ENCODE assay signal across 8 mouse cellular contexts in genomic region chr6:18031509-18032010, GRCm38 (mm10). TPM values are rescaled to one million over a fixed set of nuclear protein-coding genes. Genes with fewer than 3 reads are reported as not detected.
DNase-seq lines count a peak whose midpoint lies in the region; ATAC-seq and TF ChIP-seq lines count a peak whose summit lies in the region.

No protein-coding gene starts in this region.

- no peaks in the 10 kb centered on the region for H3K79me2 ChIP-seq in CH12.LX (replicated peaks; ENCODE audit: control insufficient read depth, extremely low read depth, insufficient read depth, poor library complexity, severe bottlenecking)

- H3K4me1 ChIP-seq in CH12.LX (ENCODE audit: control insufficient read depth in 1 of 2, insufficient read depth in 2 of 2), result peaks cover 0 to 2% of the 10 kb centered on the region in 2 experiments; a peak in 1 of 4 replicates
- H3K4me1 ChIP-seq in hindbrain, embryonic 16.5 days (ENCODE audit: control insufficient read depth, insufficient read depth, low read depth, low read length), result peaks cover 18% of the 10 kb centered on the region
- H3K4me1 ChIP-seq in limb, embryonic 11.5 days (ENCODE audit: control insufficient read depth, insufficient read depth, low read length), result no peaks in the 10 kb centered on the region

- no peak for TF ChIP-seq POLR2A in CH12.LX (IDR thresholded peaks at IDR 0.05; ENCODE audit: low read depth, low read length)
- TF ChIP-seq POLR2A in brain, embryonic 14.5 days (IDR thresholded peaks at IDR 0.05; ENCODE audit: borderline replicate concordance, extremely low read depth, insufficient read depth, insufficient read length, poor library complexity, severe bottlenecking), result no peak

- H3K36me3 ChIP-seq in CH12.LX (replicated peaks in 1 of 2; ENCODE audit: control insufficient read depth in 1 of 2, insufficient read depth in 1 of 2, low read length in 1 of 2), result no peaks in the 10 kb centered on the region
- H3K36me3 ChIP-seq in hindbrain, embryonic 16.5 days (ENCODE audit: control insufficient read depth, insufficient read depth, low read length), result no peaks in the 10 kb centered on the region
- no peaks in the 10 kb centered on the region for H3K36me3 ChIP-seq in limb, embryonic 11.5 days (ENCODE audit: control insufficient read depth, insufficient read depth, low read length)

- in situ Hi-C loops in CH12.LX (cut with MboI; ENCODE audit: low pct_ligation_motif_present, low pct_unique_long_range_greater_than_20kb, low sequenced_read_pairs), result no loop called here

- intact Hi-C loops in gastrocnemius, postnatal 36 days (cut with DNase I), result no loop called here

- WGBS in hindbrain, embryonic 16.5 days, result 0% methylated on average over 27 of the region's 29 CpGs
- WGBS in limb, embryonic 11.5 days, result 0% methylated on average over 28 of the region's 29 CpGs

- no peak for TF ChIP-seq CTCF in CH12.LX (conservative IDR thresholded peaks at IDR 0.05 in 1 of 2, IDR thresholded peaks at IDR 0.05 in 1 of 2; ENCODE audit: low read depth in 2 of 2, low read length in 2 of 2)
- no peak for TF ChIP-seq CTCF in brain, embryonic 14.5 days (IDR thresholded peaks at IDR 0.05; ENCODE audit: borderline replicate concordance, extremely low read depth, insufficient read depth, insufficient read length)

- H3K4me3 ChIP-seq in CH12.LX (replicated peaks in 1 of 3; ENCODE audit: low read depth in 2 of 3, low read length in 2 of 3, poor library complexity in 1 of 3), result no peak overlapping the region
- H3K4me3 ChIP-seq in hindbrain, embryonic 16.5 days (ENCODE audit: low read length), result peak overlapping the region; percentile 63
- peak overlapping the region; percentile 41 for H3K4me3 ChIP-seq in limb, embryonic 11.5 days (ENCODE audit: low read depth, low read length)

- TF ChIP-seq EP300 in CH12.LX (IDR thresholded peaks at IDR 0.05; ENCODE audit: low read length), result no peak

- no peak for TF ChIP-seq RAD21 in CH12.LX (IDR thresholded peaks at IDR 0.05; ENCODE audit: low read depth, low read length)

- no peak overlapping the region for H3K9ac ChIP-seq in CH12.LX (ENCODE audit: insufficient read depth, low read depth)
- peak overlapping the region; percentile 57 for H3K9ac ChIP-seq in hindbrain, embryonic 16.5 days (ENCODE audit: low read depth, low read length)
- H3K9ac ChIP-seq in limb, embryonic 11.5 days (ENCODE audit: low read length), result no peak overlapping the region

- dilution Hi-C loops in CH12.LX (cut with MboI; ENCODE audit: extremely low pct_ligation_motif_present, extremely low pct_unique_long_range_greater_than_20kb, low sequenced_read_pairs), result no loop called here

- no peak for DNase-seq in CH12.LX (ENCODE audit: extremely low read depth)
- peak; percentile 44 for DNase-seq in brain, embryonic 14.5 days (ENCODE audit: low read depth)
- peak; percentile 40 to 46 for DNase-seq in gastrocnemius, postnatal 36 days
- DNase-seq in limb, embryonic 11.5 days (ENCODE audit: low spot score), result peak; percentile 51
- DNase-seq in mesoderm, embryonic 11.5 days (ENCODE audit: low read depth, low spot score), result peak; percentile 23
- DNase-seq in right cerebral cortex, postnatal 25 days, result peak; percentile 60
- no peak for DNase-seq in MN1 (ENCODE audit: low spot score)

- no peaks in the 10 kb centered on the region for H3K9me3 ChIP-seq in CH12.LX (replicated peaks; ENCODE audit: low read length)
- no peaks in the 10 kb centered on the region for H3K9me3 ChIP-seq in hindbrain, embryonic 16.5 days (ENCODE audit: control insufficient read depth, low read length)
- H3K9me3 ChIP-seq in limb, embryonic 11.5 days (ENCODE audit: control insufficient read depth, low read length), result no peaks in the 10 kb centered on the region

- no peak overlapping the region for H3K27ac ChIP-seq in CH12.LX (ENCODE audit: insufficient read depth, low read depth)
- H3K27ac ChIP-seq in hindbrain, embryonic 16.5 days (ENCODE audit: low read depth, low read length), result no peak overlapping the region
- H3K27ac ChIP-seq in limb, embryonic 11.5 days (replicated peaks; ENCODE audit: low read depth, low read length), result no peak overlapping the region

- peak; percentile 77 for ATAC-seq in hindbrain, embryonic 16.5 days
- peak; percentile 37; the same call in 1 of the 2 replicates for ATAC-seq in limb, embryonic 11.5 days (ENCODE audit: insufficient number of reproducible peaks, low FRiP score, low TSS enrichment, low read depth)

- H3K27me3 ChIP-seq in CH12.LX (replicated peaks), result no peaks in the 10 kb centered on the region
- peaks cover 22% of the 10 kb centered on the region for H3K27me3 ChIP-seq in hindbrain, embryonic 16.5 days (replicated peaks; ENCODE audit: control insufficient read depth, insufficient read depth, low read length)
- peaks cover 35% of the 10 kb centered on the region for H3K27me3 ChIP-seq in limb, embryonic 11.5 days (ENCODE audit: control insufficient read depth, insufficient read depth, low read length)

- 0 out of 2 replicates have a peak overlapping the region, but pooled peaks have one; percentile 8 for H3K4me2 ChIP-seq in CH12.LX (ENCODE audit: insufficient read depth, low read depth, poor library complexity, severe bottlenecking)
- peak overlapping the region; percentile 99 for H3K4me2 ChIP-seq in hindbrain, embryonic 16.5 days (ENCODE audit: low read length)
- H3K4me2 ChIP-seq in limb, embryonic 11.5 days (ENCODE audit: low read depth, severe bottlenecking), result peak overlapping the region; percentile 90

TF ChIP-seq in CH12.LX, 34 proteins besides CTCF, POLR2A, EP300 and RAD21:
- no peak for TF ChIP-seq GABPA (IDR thresholded peaks at IDR 0.05; ENCODE audit: insufficient replicate concordance, low read depth, low read length)
- TF ChIP-seq E2F4 (IDR thresholded peaks at IDR 0.05; ENCODE audit: insufficient replicate concordance, low read depth, low read length), result no peak
- TF ChIP-seq TBP (conservative IDR thresholded peaks at IDR 0.05; ENCODE audit: low read depth, low read length), result no peak
- TF ChIP-seq KAT2A (IDR thresholded peaks at IDR 0.05; ENCODE audit: insufficient replicate concordance, low read length), result no peak
- no peak for TF ChIP-seq HCFC1 (IDR thresholded peaks at IDR 0.05; ENCODE audit: low read depth, low read length)
- no peak for TF ChIP-seq NRF1 (IDR thresholded peaks at IDR 0.05; ENCODE audit: low read depth, low read length)
- TF ChIP-seq ZNF384 (IDR thresholded peaks at IDR 0.05; ENCODE audit: low read depth, low read length), result no peak

RNA-seq across cellular contexts. Expression of gene Wnt2, which starts 1.2 kb away (rescaled TPM):
- total RNA-seq in CH12.LX (2012; rRNA removed) (not detected in 2 replicates), CH12.LX (2014; rRNA removed) (not detected in 2 replicates)
- not detected in 2 replicates for polyA plus RNA-seq in CH12.LX (2012; ENCODE audit: insufficient read length, low read depth)
- polyA plus RNA-seq in brain, embryonic 14.5 days (2012; rRNA removed), result 0.24 and 0.41 TPM in 2 replicates
- total RNA-seq in gastrocnemius, postnatal 36 days (2021), result under 1 TPM; 0.10 to 0.22 TPM
- 0.35 and 0.36 TPM in 2 replicates for polyA plus RNA-seq in hindbrain, embryonic 16.5 days (2015; fragmentation: Nextera tagmentation; extraction: Ambion mirVana)
- 1.9 and 2.9 TPM in 2 replicates for polyA plus RNA-seq in limb, embryonic 11.5 days (2014; fragmentation: Nextera tagmentation; extraction: Ambion mirVana)

Comparison
In these comparisons a context has a peak if more than half of its experiments do, and no peak if none do; other contexts are left out.
1. DNase-seq: peak in brain, embryonic 14.5 days (single experiment), gastrocnemius, postnatal 36 days (2 of 2), limb, embryonic 11.5 days (single experiment), mesoderm, embryonic 11.5 days (single experiment) and right cerebral cortex, postnatal 25 days (single experiment); none in CH12.LX (single experiment) and MN1 (single experiment).
2. H3K4me2 ChIP-seq: peak in every context shown above with its lines; median percentile 99 in hindbrain, embryonic 16.5 days; 90 in limb, embryonic 11.5 days; 8 in CH12.LX.
3. H3K4me3 ChIP-seq: peak in hindbrain, embryonic 16.5 days (single experiment) and limb, embryonic 11.5 days (single experiment); none in CH12.LX (0 of 3).